Mouse (Mus musculus): ENCODE data around the gene Slc30a10. TPM values are rescaled to one million over a fixed set of nuclear protein-coding genes. Genes with fewer than 3 reads are reported as not detected.

The Slc30a10 gene
- total RNA-seq, 2 experiments from 2014 or later = not detected

DNA sequence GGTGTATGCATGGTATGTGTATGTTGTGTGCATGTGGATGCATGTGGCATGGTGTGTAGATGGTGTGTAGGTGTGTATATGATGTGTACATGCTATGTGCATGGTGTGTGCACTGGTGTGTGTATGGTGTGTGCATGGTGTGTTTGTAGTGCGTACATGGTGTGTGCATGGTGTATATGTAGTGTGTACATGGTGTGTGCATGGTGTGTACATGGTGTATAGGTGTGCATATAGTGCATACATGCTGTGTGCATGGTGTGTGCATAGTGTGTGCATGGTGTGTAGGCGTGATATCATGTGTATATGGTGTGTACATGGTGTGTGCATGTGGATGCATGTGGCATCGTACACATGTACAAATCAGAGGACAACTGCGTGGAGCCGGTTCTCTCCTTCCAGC, 56.7 kb downstream of the Slc30a10 start:
- intact Hi-C loops (cut with DNase I) = no loop called here
- no peak for DNase-seq

DNA sequence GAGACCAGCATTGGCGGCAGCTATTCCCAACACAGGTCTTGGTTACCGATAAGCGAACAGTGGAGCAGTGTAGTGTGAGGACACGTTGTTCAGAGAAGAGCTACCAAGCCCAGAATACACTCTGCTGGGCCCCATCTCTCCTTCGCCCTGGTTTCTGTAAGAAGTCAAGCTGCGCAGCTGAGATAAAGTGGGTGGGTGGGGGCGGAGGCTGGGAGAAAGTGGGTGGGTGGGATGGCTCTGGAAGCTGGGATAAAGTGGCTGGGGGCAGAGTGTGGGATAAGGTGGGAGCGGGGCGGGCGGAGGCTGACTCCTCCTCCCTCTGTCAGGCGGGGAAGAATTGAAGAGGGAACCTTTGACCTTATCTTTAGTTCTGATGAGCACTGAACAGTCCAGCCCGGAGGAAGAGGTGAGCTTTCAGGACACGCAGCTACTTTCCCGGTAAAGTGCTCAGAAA, 60.9 kb downstream of the Slc30a10 start:
- intact Hi-C loops (cut with DNase I) = no loop called here

DNA sequence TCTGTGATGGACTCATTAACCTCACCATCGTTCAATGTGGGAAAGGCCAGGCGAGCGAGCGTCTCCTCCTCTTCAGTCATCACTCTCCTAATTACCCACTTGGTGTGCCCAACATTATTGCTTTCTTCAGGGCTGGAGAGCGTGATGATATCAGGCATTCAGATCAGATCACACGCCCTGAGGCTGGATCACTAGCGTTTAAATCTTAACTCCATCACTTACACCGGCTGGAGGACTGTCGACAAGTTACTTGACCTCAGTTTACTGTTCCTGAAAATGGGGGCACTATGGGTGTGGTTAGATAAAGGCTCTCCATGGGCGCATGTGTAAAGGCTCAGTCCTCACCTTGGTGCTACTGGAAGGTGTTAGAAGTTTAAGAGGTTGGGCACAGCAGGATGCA, 61.4 kb downstream of the Slc30a10 start:
- intact Hi-C loops (cut with DNase I) = no loop called here
- DNase-seq = no peak

More for the DNA sequence above, 60.9 kb downstream of the Slc30a10 start:
- no peak for DNase-seq

DNA sequence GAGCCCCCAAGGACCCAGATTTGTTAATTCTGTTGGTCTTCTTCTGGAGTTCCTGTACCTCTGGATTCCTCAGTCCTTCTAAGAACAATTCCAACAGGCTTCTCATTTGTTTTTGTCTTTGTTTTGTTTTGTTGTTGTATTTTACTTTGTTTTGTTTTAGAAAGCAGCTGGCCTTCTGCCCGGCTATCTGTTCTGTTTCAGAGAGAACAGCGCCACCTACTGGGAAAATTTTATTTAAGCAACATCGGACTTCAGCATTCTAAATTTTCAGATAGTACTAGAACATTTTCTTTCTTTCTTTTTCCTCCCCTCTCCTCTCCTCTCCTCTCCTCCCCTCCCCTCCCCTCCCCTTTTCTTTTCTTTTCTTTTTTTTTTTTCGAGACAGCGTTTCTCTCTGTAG, 62.9 kb downstream of the Slc30a10 start:
- peak; percentile 3 to 53 for DNase-seq
- intact Hi-C loops (cut with DNase I) = no loop called here

Other genes starting within 250 kb of the Slc30a10 start
- gene Iars2, start 125.5 kb upstream of the Slc30a10 start, total RNA-seq (2021) = 10 to 100 TPM; 68.3 to 69.7 TPM
- gene Bpnt1, start 122.7 kb upstream of the Slc30a10 start, total RNA-seq (2021) = 10 to 100 TPM; 25.4 to 28.9 TPM
- 10 to 100 TPM; 67.6 to 69.2 TPM for gene Eprs, start 91.8 kb upstream of the Slc30a10 start, total RNA-seq (2021)